Mouse (Mus musculus) thymus, adult 2 months (tissue): Measurements from ENCODE around the gene Olfr535.

ENCODE experiments used
- CTCF ChIP-seq: fragments of 200-500 bp; IDR thresholded peaks from 2 replicates; pipeline ENCODE4 v1.5.1; 2012; ENCODE audit warnings: mild to moderate bottlenecking, control low read depth, low read length, moderate library complexity, borderline replicate concordance; ENCODE audit not compliant: control insufficient read depth, poor library complexity, insufficient read depth; ENCODE audit errors: extremely low read depth
- POLR2A ChIP-seq: fragments of 200-500 bp; IDR thresholded peaks from 2 replicates; pipeline ENCODE4 v1.6.1; 2012; ENCODE audit warnings: mild to moderate bottlenecking, low read length, control low read depth, moderate library complexity; ENCODE audit not compliant: control insufficient read depth, poor library complexity, insufficient read depth; ENCODE audit errors: extremely low read depth

- no peak for TF ChIP-seq CTCF
- no peak for TF ChIP-seq POLR2A
Observed at GRCm38 (mm10) chr7:140494702-140495101, 10.7 kb downstream of the Olfr535 start.
